Mouse (Mus musculus) MEL (cell line): ENCODE results near the gene Hebp2. TPM values are rescaled to one million over a fixed set of nuclear protein-coding genes. Genes with fewer than 3 reads are reported as not detected.

Experiments
- DNase-seq: peaks from one replicate; pipeline ENCODE4 v3.0.0; 2011; ENCODE audit warnings: low read depth, low spot score
- H3K27ac ChIP-seq: 2 replicates; pipeline ENCODE4 v1.5.1; 2012; ENCODE audit warnings: low read depth, mild to moderate bottlenecking, control low read depth, low read length, moderate library complexity; ENCODE audit not compliant: control insufficient read depth
- H3K27me3 ChIP-seq, 2 experiments: fragments of 150-350 bp in 1 of 2; sonication (generic) in 1 of 2; 2 replicates each; pipeline ENCODE4 v1.6.1; 2012; ENCODE audit warnings: low read length in 2 of 2, mild to moderate bottlenecking in 2 of 2, improper control_type of control experiment in 1 of 2, moderate library complexity in 1 of 2; ENCODE audit not compliant: insufficient read depth in 2 of 2, control insufficient read depth in 1 of 2
- H3K36me3 ChIP-seq, 2 experiments: 2 replicates each; pipeline ENCODE4 v1.6.1; 2012 to 2014; ENCODE audit warnings: low read length in 2 of 2, improper control_type of control experiment in 1 of 2, inconsistent platforms in 1 of 2, mild to moderate bottlenecking in 1 of 2; ENCODE audit not compliant: insufficient read depth in 2 of 2, control insufficient read depth in 1 of 2
- H3K4me1 ChIP-seq, 2 experiments: fragments of 150-350 bp in 1 of 2; sonication (generic) in 1 of 2; 2 replicates each; pipeline ENCODE4 v1.6.1; 2012; ENCODE audit warnings: low read length in 2 of 2, improper control_type of control experiment in 1 of 2, mild to moderate bottlenecking in 1 of 2; ENCODE audit not compliant: insufficient read depth in 2 of 2, control insufficient read depth in 1 of 2
- H3K4me3 ChIP-seq, 2 experiments: fragments of 150-350 bp in 1 of 2; sonication (generic) in 1 of 2; 2 replicates each; pipeline ENCODE4 v1.5.1; 2012; ENCODE audit warnings: low read depth in 2 of 2, low read length in 2 of 2, mild to moderate bottlenecking in 2 of 2, moderate library complexity in 2 of 2, control low read depth in 1 of 2, improper control_type of control experiment in 1 of 2; ENCODE audit not compliant: control insufficient read depth in 1 of 2, insufficient read depth in 1 of 2
- H3K79me2 ChIP-seq: 2 replicates; pipeline ENCODE4 v1.6.1; 2012; ENCODE audit warnings: mild to moderate bottlenecking, low read length, moderate library complexity; ENCODE audit not compliant: control insufficient read depth, poor library complexity, insufficient read depth
- H3K9ac ChIP-seq: 2 replicates; pipeline ENCODE4 v1.6.1; 2012; ENCODE audit warnings: low read depth, mild to moderate bottlenecking, control low read depth, low read length, moderate library complexity; ENCODE audit not compliant: control insufficient read depth, poor library complexity, severe bottlenecking
- H3K9me3 ChIP-seq: fragments of 150-350 bp; sonication (generic); replicated peaks from 2 replicates; pipeline ENCODE4 v1.6.1; 2012; ENCODE audit warnings: mild to moderate bottlenecking, low read length, improper control_type of control experiment, moderate library complexity; ENCODE audit not compliant: insufficient read depth
- BHLHE40 ChIP-seq: IDR thresholded peaks from 2 replicates; pipeline ENCODE4 v1.6.1; 2012; ENCODE audit warnings: low read depth, mild to moderate bottlenecking, inconsistent platforms, low read length, improper control_type of control experiment, borderline replicate concordance
- CHD1 ChIP-seq: IDR thresholded peaks from 2 replicates; pipeline ENCODE4 v1.6.1; 2012; ENCODE audit warnings: low read depth, mild to moderate bottlenecking, inconsistent platforms, low read length, improper control_type of control experiment
- CHD2 ChIP-seq: IDR thresholded peaks from 2 replicates; pipeline ENCODE4 v1.6.1; 2011; ENCODE audit warnings: low read length, improper control_type of control experiment
- E2F4 ChIP-seq: IDR thresholded peaks from 2 replicates; pipeline ENCODE4 v1.6.1; 2011; ENCODE audit warnings: low read depth, low read length, improper control_type of control experiment, borderline replicate concordance
- ELF1 ChIP-seq: IDR thresholded peaks from 2 replicates; pipeline ENCODE4 v1.6.1; 2014; ENCODE audit warnings: low read depth, mild to moderate bottlenecking, inconsistent platforms, low read length, improper control_type of control experiment, moderate library complexity
- EP300 ChIP-seq, 2 experiments: IDR thresholded peaks; 2 replicates each; pipeline ENCODE4 v1.6.1; 2011; ENCODE audit warnings: improper control_type of control experiment in 2 of 2, low read length in 2 of 2, low read depth in 1 of 2, mild to moderate bottlenecking in 1 of 2
- GABPA ChIP-seq: IDR thresholded peaks from 2 replicates; pipeline ENCODE4 v1.6.1; 2012; ENCODE audit warnings: low read depth, mild to moderate bottlenecking, inconsistent platforms, low read length, improper control_type of control experiment, moderate library complexity
- GATA1 ChIP-seq: IDR thresholded peaks from 2 replicates; pipeline ENCODE4 v1.6.1; 2011; ENCODE audit warnings: low read depth, low read length, improper control_type of control experiment
- JUND ChIP-seq: IDR thresholded peaks from 2 replicates; pipeline ENCODE4 v1.6.1; 2011; ENCODE audit warnings: low read depth, mild to moderate bottlenecking, improper control_type of control experiment, low read length
- MAFK ChIP-seq: IDR thresholded peaks from 2 replicates; pipeline ENCODE4 v1.6.1; 2011; ENCODE audit warnings: low read depth, mild to moderate bottlenecking, low read length, improper control_type of control experiment, borderline replicate concordance
- MAX ChIP-seq: IDR thresholded peaks from 2 replicates; pipeline ENCODE4 v1.6.1; 2011; ENCODE audit warnings: low read length, improper control_type of control experiment
- MAZ ChIP-seq: IDR thresholded peaks from 2 replicates; pipeline ENCODE4 v1.6.1; 2012; ENCODE audit warnings: low read depth, mild to moderate bottlenecking, inconsistent platforms, low read length, improper control_type of control experiment
- MEF2A ChIP-seq: IDR thresholded peaks from 2 replicates; pipeline ENCODE4 v1.6.1; 2014; ENCODE audit warnings: low read depth, mild to moderate bottlenecking, inconsistent platforms, low read length, improper control_type of control experiment; ENCODE audit not compliant: poor library complexity, insufficient replicate concordance, severe bottlenecking; ENCODE audit errors: extremely low read depth
- MXI1 ChIP-seq: IDR thresholded peaks from 2 replicates; pipeline ENCODE4 v1.6.1; 2011; ENCODE audit warnings: mild to moderate bottlenecking, low read depth, low read length, improper control_type of control experiment
- MYC ChIP-seq: IDR thresholded peaks from 2 replicates; pipeline ENCODE4 v1.6.1; 2011; ENCODE audit warnings: low read depth, mild to moderate bottlenecking, low read length, improper control_type of control experiment, moderate library complexity
- NRF1 ChIP-seq: IDR thresholded peaks from 2 replicates; pipeline ENCODE4 v1.6.1; 2014; ENCODE audit warnings: low read depth, mild to moderate bottlenecking, inconsistent platforms, low read length, improper control_type of control experiment, moderate library complexity; ENCODE audit not compliant: poor library complexity, insufficient read depth, severe bottlenecking
- POLR2AphosphoS2 ChIP-seq: IDR thresholded peaks from 2 replicates; pipeline ENCODE4 v1.6.1; 2011; ENCODE audit warnings: low read length, improper control_type of control experiment
- POLR2AphosphoS5 ChIP-seq: IDR thresholded peaks from 2 replicates; pipeline ENCODE4 v1.6.1; 2012; ENCODE audit warnings: low read depth, borderline replicate concordance, mild to moderate bottlenecking, inconsistent platforms, low read length, moderate library complexity, mixed read lengths
- TAL1 ChIP-seq: IDR thresholded peaks from 2 replicates; pipeline ENCODE4 v1.6.1; 2012; ENCODE audit warnings: mild to moderate bottlenecking, inconsistent platforms, low read length, moderate library complexity, mixed read lengths
- TBP ChIP-seq: IDR thresholded peaks from 2 replicates; pipeline ENCODE4 v1.8.0; 2011; ENCODE audit warnings: low read depth, low read length, improper control_type of control experiment
- TCF12 ChIP-seq: IDR thresholded peaks from 2 replicates; pipeline ENCODE4 v1.6.1; 2014; ENCODE audit warnings: low read depth, mild to moderate bottlenecking, inconsistent platforms, low read length, improper control_type of control experiment, moderate library complexity
- USF1 ChIP-seq: IDR thresholded peaks from 2 replicates; pipeline ENCODE4 v1.6.1; 2014; ENCODE audit warnings: low read depth, mild to moderate bottlenecking, inconsistent platforms, low read length, improper control_type of control experiment, moderate library complexity
- USF2 ChIP-seq, 2 experiments: IDR thresholded peaks; 2 replicates each; pipeline ENCODE4 v1.6.1; 2011 to 2012; ENCODE audit warnings: improper control_type of control experiment in 2 of 2, low read length in 2 of 2, borderline replicate concordance in 1 of 2, inconsistent platforms in 1 of 2, low read depth in 1 of 2, mild to moderate bottlenecking in 1 of 2; ENCODE audit not compliant: insufficient read depth in 1 of 2
- ZC3H11A ChIP-seq: IDR thresholded peaks from 2 replicates; pipeline ENCODE4 v1.6.1; 2012; ENCODE audit warnings: low read depth, mild to moderate bottlenecking, inconsistent platforms, low read length, improper control_type of control experiment
- ZKSCAN1 ChIP-seq: IDR thresholded peaks from 2 replicates; pipeline ENCODE4 v1.6.1; 2012; ENCODE audit warnings: low read depth, mild to moderate bottlenecking, inconsistent platforms, low read length, improper control_type of control experiment, moderate library complexity
- polyA plus RNA-seq, 2 experiments: library from polyadenylated mRNA; stranded (reverse) in 1 of 2; unstranded in 1 of 2; fragments of >175 nt in 1 of 2; fragments of >200 nt in 1 of 2; gene quantifications; 2 replicates each; pipeline versions ENCODE4 v1.2.1 to v1.2.4; 2012; ENCODE audit warnings: low replicate concordance in 2 of 2, low read depth in 1 of 2; ENCODE audit not compliant: insufficient read length in 2 of 2, insufficient read depth in 1 of 2, missing spikeins in 1 of 2
- total RNA-seq: library from RNA; depleted of rRNA; stranded (reverse); fragments of 300-350 nt; gene quantifications from 2 replicates; pipeline ENCODE4 v1.2.3, GENCODE M21; 2012

Gene Hebp2
- total and polyA plus RNA-seq, 3 experiments: not detected

- Histone ChIP-seq H3K9me3 (no peaks in the 10 kb centered on the region), H3K9ac (no peak overlapping the region), H3K27ac (no peak overlapping the region), H3K36me3 (no peaks in the 10 kb centered on the region), H3K4me3 (no peak overlapping the region), H3K4me1 (no peaks in the 10 kb centered on the region), H3K79me2 (no peaks in the 10 kb centered on the region), H3K27me3 (no peaks in the 10 kb centered on the region)
- TF ChIP-seq ZC3H11A (no peak), MYC (no peak), ELF1 (no peak), GABPA (no peak), MAFK (no peak), CHD2 (no peak), USF2 (IDR thresholded peaks at IDR 0.05; ENCODE audit: borderline replicate concordance in 1 of 2, insufficient read depth in 1 of 2, low read depth in 1 of 2, low read length in 2 of 2) (no peak), TBP (no peak), USF1 (no peak), MXI1 (no peak), MAX (no peak), GATA1 (no peak)
- DNase-seq: no peak
Measured at GRCm38 (mm10) chr10:18532293-18532692, 13.6 kb downstream of the Hebp2 start.

- TF ChIP-seq EP300 (IDR thresholded peaks at IDR 0.05; ENCODE audit: low read depth in 1 of 2, low read length in 2 of 2): no peak
- TF ChIP-seq NRF1: no peak
- no peak for TF ChIP-seq JUND
- no peak for TF ChIP-seq ZKSCAN1
- TF ChIP-seq BHLHE40: no peak
- TF ChIP-seq ELF1: no peak
- TF ChIP-seq CHD1: no peak
- no peak for TF ChIP-seq POLR2AphosphoS5
- no peak for TF ChIP-seq E2F4
- TF ChIP-seq POLR2AphosphoS2: no peak
- TF ChIP-seq TCF12: no peak
- TF ChIP-seq MAX: no peak
- TF ChIP-seq USF2 (IDR thresholded peaks at IDR 0.05; ENCODE audit: borderline replicate concordance in 1 of 2, insufficient read depth in 1 of 2, low read depth in 1 of 2, low read length in 2 of 2): no peak
- TF ChIP-seq MAFK: no peak
- TF ChIP-seq MAZ: no peak
- TF ChIP-seq TAL1: no peak
- TF ChIP-seq GABPA: no peak
- no peak for TF ChIP-seq MEF2A
- Histone ChIP-seq H3K27me3 (no peaks in the 10 kb centered on the region), H3K9ac (no peak overlapping the region), H3K4me1 (no peaks in the 10 kb centered on the region), H3K4me3 (no peak overlapping the region), H3K79me2 (no peaks in the 10 kb centered on the region), H3K36me3 (no peaks in the 10 kb centered on the region), H3K27ac (no peak overlapping the region), H3K9me3 (no peaks in the 10 kb centered on the region)
- DNase-seq: no peak
Measured at GRCm38 (mm10) chr10:18530161-18530560, 15.7 kb downstream of the Hebp2 start.
